Mouse (Mus musculus): ENCODE results near the gene Aox3. TPM values are rescaled to one million over a fixed set of nuclear protein-coding genes. Genes with fewer than 3 reads are reported as not detected.

Gene Aox3
- polyA plus RNA-seq, 1 experiment from 2014 or later: 0.20 TPM

DNA sequence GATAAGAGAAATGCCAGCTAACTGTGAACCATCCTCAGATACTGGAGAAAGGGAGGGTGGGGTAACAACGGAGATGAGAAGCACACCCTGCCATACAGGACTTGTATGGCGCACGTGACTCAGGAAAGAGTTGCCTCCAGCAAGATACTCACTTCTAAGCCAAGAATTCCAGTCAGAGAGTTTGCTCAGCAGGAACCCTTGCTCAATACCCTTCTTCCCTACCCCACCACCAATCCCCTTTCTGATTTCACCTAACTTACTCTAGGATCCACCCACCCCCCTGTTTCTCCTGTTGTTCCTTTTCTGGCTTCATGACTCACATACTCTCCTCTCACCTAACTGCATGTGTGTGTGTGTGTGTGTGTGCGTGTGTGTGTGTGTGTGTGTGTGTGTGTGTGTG lies 1.6 kb upstream of the Aox3 start:
- H3K36me3 ChIP-seq (replicated peaks): no peaks in the 10 kb centered on the region
- H3K27me3 ChIP-seq: no peaks in the 10 kb centered on the region
- no peaks in the 10 kb centered on the region for H3K4me1 ChIP-seq
- H3K27ac ChIP-seq: no peak overlapping the region
- 82% methylated on average over 4 of the region's 4 CpGs for WGBS
- H3K9ac ChIP-seq: no peak overlapping the region
- no peak for ATAC-seq (ENCODE audit: low FRiP score)
- H3K4me3 ChIP-seq (replicated peaks): no peak overlapping the region
- no peak overlapping the region for H3K4me2 ChIP-seq
- H3K9me3 ChIP-seq: no peaks in the 10 kb centered on the region

- H3K27me3 ChIP-seq: no peaks in the 10 kb centered on the region
- no peak overlapping the region for H3K4me2 ChIP-seq
- no peak overlapping the region for H3K4me3 ChIP-seq (replicated peaks)
- no peak overlapping the region for H3K27ac ChIP-seq
- no peaks in the 10 kb centered on the region for H3K9me3 ChIP-seq
- H3K36me3 ChIP-seq (replicated peaks): no peaks in the 10 kb centered on the region
- H3K4me1 ChIP-seq: no peaks in the 10 kb centered on the region; the same call in 1 of the 2 replicates
- no peak for ATAC-seq (ENCODE audit: low FRiP score)
- H3K9ac ChIP-seq: no peak overlapping the region
Observed at GRCm38 (mm10) chr1:58113441-58113840, 511 bp downstream of the Aox3 start.

- Histone ChIP-seq H3K4me2 (no peak overlapping the region), H3K36me3 (replicated peaks) (no peaks in the 10 kb centered on the region), H3K9me3 (no peaks in the 10 kb centered on the region), H3K27me3 (no peaks in the 10 kb centered on the region), H3K4me3 (replicated peaks) (no peak overlapping the region), H3K9ac (no peak overlapping the region), H3K27ac (no peak overlapping the region), H3K4me1 (no peaks in the 10 kb centered on the region; the same call in 1 of the 2 replicates)
- 75% methylated on average over 6 of the region's 6 CpGs for WGBS
- ATAC-seq (ENCODE audit: low FRiP score): no peak
Observed at GRCm38 (mm10) chr1:58114021-58114560, 1.2 kb downstream of the Aox3 start.

DNA sequence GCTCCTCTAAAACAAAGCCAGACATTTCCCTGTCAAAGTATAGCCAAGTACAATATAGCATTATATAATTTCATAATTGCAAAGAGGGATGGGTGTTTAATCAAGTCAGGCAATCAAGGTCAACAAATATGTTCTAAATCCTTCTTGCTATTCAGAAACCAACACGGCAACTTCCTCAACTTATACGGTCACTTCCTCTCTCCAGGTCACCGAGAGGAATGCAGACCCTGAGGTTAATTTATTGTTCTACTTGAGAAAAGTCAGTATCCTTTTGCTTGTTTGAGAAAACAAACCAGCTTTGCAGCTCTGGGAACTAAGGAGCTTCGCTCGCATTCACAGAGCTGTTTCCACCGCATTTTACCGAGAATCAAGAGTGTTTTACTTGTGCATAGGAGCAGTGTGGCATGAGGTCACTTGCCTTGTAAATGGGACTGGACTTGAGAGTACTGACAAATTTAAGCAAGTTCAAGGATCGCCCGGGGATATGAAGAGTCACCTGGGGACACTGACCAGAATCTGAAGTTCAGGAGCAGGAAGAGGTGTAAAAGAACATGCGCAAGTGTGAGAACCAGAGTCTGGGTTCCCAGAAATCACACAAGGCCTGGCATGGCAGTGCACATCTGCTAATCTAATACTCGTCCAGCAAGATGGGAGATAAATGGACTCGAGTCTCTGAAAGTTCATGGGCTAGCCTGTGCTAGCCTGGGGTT lies 1.9 kb downstream of the Aox3 start:
- no peak for ATAC-seq (ENCODE audit: low FRiP score)
- Histone ChIP-seq H3K27me3 (no peaks in the 10 kb centered on the region), H3K4me2 (no peak overlapping the region), H3K9me3 (no peaks in the 10 kb centered on the region), H3K36me3 (replicated peaks) (no peaks in the 10 kb centered on the region), H3K4me3 (replicated peaks) (no peak overlapping the region), H3K9ac (no peak overlapping the region), H3K27ac (no peak overlapping the region), H3K4me1 (no peaks in the 10 kb centered on the region; the same call in 1 of the 2 replicates)
- 82% methylated on average over 12 of the region's 12 CpGs for WGBS

DNA sequence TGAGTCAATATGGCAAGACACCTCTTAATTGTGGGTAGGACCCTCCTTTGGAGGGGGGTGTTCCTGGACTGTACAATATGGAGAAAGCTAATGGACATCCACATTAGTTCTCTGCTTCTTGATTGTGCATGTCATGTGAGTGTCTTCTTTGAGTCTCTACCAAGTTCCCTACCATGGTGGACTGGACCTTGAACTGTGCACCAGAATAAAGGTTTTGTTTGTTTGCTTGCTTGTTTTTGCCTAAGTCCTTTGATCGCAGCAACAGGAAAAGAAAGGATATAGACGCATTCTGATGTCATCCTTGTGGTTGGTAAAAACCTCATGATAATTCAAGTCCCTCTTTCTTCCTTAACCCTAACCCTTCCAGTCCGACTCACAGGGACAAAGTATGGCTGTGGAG lies 5.3 kb downstream of the Aox3 start:
- Histone ChIP-seq H3K4me3 (replicated peaks) (no peak overlapping the region), H3K27ac (no peak overlapping the region), H3K9me3 (no peaks in the 10 kb centered on the region), H3K9ac (no peak overlapping the region), H3K4me2 (no peak overlapping the region), H3K27me3 (no peaks in the 10 kb centered on the region), H3K36me3 (replicated peaks) (no peaks in the 10 kb centered on the region), H3K4me1 (no peaks in the 10 kb centered on the region; the same call in 1 of the 2 replicates)
- WGBS: 87% methylated on average over 3 of the region's 3 CpGs
- no peak for ATAC-seq (ENCODE audit: low FRiP score)

- H3K27me3 ChIP-seq: no peaks in the 10 kb centered on the region
- WGBS: 92% methylated on average over 8 of the region's 8 CpGs
- no peaks in the 10 kb centered on the region for H3K36me3 ChIP-seq (replicated peaks)
Observed at GRCm38 (mm10) chr1:58124901-58125300, 12.0 kb downstream of the Aox3 start.

DNA sequence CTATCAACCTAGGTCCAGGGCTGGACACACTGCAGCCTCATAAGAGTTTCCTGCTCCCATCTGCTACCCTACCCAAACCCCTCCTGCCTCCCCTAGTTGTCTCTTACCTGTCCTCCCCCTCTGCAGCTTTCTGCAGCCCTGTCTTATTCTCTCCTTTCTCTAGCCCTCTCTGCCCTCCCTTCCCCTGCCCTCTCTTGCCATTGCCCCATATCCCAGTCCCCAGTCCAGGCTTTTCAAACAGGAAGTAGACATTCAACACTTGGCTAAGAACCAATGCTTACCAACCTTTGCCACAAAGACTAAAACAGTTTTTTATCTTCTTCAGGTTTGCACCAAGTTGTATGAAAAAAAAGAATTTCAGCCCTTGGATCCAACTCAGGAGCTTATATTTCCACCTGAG lies 25.0 kb downstream of the Aox3 start:
- Histone ChIP-seq H3K4me2 (no peak overlapping the region), H3K4me3 (replicated peaks) (no peak overlapping the region), H3K9ac (no peak overlapping the region), H3K9me3 (peaks cover 5% of the 10 kb centered on the region; the same call in 1 of the 2 replicates), H3K36me3 (replicated peaks) (no peaks in the 10 kb centered on the region), H3K27me3 (no peaks in the 10 kb centered on the region), H3K27ac (no peak overlapping the region), H3K4me1 (no peaks in the 10 kb centered on the region; the same call in 1 of the 2 replicates)
- ATAC-seq (ENCODE audit: low FRiP score): no peak

More at GRCm38 (mm10) chr1:58124901-58125300, 12.0 kb downstream of the Aox3 start:
- ATAC-seq (ENCODE audit: low FRiP score): no peak
- H3K27ac ChIP-seq: no peak overlapping the region
- H3K4me1 ChIP-seq: no peaks in the 10 kb centered on the region
- H3K4me2 ChIP-seq: no peak overlapping the region
- no peak overlapping the region for H3K9ac ChIP-seq
- no peaks in the 10 kb centered on the region for H3K9me3 ChIP-seq
- no peak overlapping the region for H3K4me3 ChIP-seq (replicated peaks)

DNA sequence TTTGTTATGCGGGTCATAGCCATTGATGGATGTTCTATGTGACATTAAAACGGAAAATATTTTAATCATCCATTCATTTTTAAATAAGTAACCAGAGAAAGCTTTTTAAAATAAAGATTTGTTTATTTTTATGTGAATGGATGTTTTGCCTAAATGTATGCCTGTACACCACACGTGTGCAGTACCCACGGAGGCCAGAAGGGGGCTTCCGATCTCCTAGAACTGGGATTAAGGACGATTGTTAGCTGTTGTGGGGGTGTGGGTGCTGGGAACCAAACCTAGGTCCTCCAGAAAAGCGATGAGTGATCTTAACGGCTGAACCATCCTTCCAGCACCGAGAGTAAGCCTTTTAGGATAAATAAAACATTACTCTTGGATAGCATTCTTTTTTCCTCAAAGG lies 26.1 kb downstream of the Aox3 start:
- Histone ChIP-seq H3K27ac (no peak overlapping the region), H3K4me3 (replicated peaks) (no peak overlapping the region), H3K36me3 (replicated peaks) (no peaks in the 10 kb centered on the region), H3K9ac (no peak overlapping the region), H3K9me3 (peaks cover 5% of the 10 kb centered on the region; the same call in 1 of the 2 replicates), H3K4me1 (no peaks in the 10 kb centered on the region; the same call in 1 of the 2 replicates), H3K27me3 (no peaks in the 10 kb centered on the region), H3K4me2 (no peak overlapping the region)
- 90% methylated on average over 9 of the region's 9 CpGs for WGBS
- ATAC-seq (ENCODE audit: low FRiP score): no peak

DNA sequence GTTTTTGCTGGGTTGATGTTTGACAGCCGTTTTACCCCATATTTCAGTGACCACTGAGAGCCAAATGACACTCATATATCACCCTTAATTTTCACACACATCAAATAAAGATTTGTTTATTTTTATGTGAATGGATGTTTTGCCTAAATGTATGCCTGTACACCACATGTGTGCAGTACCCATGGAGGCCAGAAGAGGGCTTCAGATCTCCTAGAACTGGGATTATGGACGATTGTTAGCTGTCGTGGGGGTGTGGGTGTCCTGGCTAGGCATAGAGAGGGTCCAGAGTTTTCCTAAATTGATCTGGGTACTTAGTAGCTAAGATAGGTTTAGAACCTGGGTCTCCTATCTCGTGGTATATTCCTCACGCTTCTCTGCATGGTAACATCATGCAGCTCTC lies 27.7 kb downstream of the Aox3 start:
- Histone ChIP-seq H3K4me2 (no peak overlapping the region), H3K36me3 (replicated peaks) (no peaks in the 10 kb centered on the region), H3K9ac (no peak overlapping the region), H3K4me1 (no peaks in the 10 kb centered on the region; the same call in 1 of the 2 replicates), H3K27ac (no peak overlapping the region), H3K9me3 (peaks cover 5% of the 10 kb centered on the region; the same call in 1 of the 2 replicates), H3K27me3 (no peaks in the 10 kb centered on the region), H3K4me3 (replicated peaks) (no peak overlapping the region)
- 94% methylated on average over 5 of the region's 5 CpGs for WGBS
- ATAC-seq (ENCODE audit: low FRiP score): no peak

GRCm38 (mm10) chr1:58144384-58145069 lies 31.6 kb downstream of the Aox3 start:
- 84% methylated on average over 10 of the region's 10 CpGs for WGBS
- Histone ChIP-seq H3K36me3 (replicated peaks) (no peaks in the 10 kb centered on the region), H3K4me2 (no peak overlapping the region), H3K9me3 (peaks cover 3% of the 10 kb centered on the region; the same call in 1 of the 2 replicates), H3K9ac (no peak overlapping the region), H3K4me1 (no peaks in the 10 kb centered on the region), H3K27ac (no peak overlapping the region), H3K27me3 (no peaks in the 10 kb centered on the region), H3K4me3 (replicated peaks) (no peak overlapping the region)
- ATAC-seq (ENCODE audit: low FRiP score): no peak

GRCm38 (mm10) chr1:58146026-58146425 lies 33.1 kb downstream of the Aox3 start:
- H3K36me3 ChIP-seq (replicated peaks): no peaks in the 10 kb centered on the region
- no peaks in the 10 kb centered on the region for H3K9me3 ChIP-seq
- no peaks in the 10 kb centered on the region for H3K4me1 ChIP-seq
- no peak overlapping the region for H3K4me3 ChIP-seq (replicated peaks)
- no peak overlapping the region for H3K4me2 ChIP-seq
- ATAC-seq (ENCODE audit: low FRiP score): no peak
- no peak overlapping the region for H3K9ac ChIP-seq
- WGBS: 86% methylated on average over 10 of the region's 10 CpGs
- H3K27ac ChIP-seq: no peak overlapping the region
- no peaks in the 10 kb centered on the region for H3K27me3 ChIP-seq

DNA sequence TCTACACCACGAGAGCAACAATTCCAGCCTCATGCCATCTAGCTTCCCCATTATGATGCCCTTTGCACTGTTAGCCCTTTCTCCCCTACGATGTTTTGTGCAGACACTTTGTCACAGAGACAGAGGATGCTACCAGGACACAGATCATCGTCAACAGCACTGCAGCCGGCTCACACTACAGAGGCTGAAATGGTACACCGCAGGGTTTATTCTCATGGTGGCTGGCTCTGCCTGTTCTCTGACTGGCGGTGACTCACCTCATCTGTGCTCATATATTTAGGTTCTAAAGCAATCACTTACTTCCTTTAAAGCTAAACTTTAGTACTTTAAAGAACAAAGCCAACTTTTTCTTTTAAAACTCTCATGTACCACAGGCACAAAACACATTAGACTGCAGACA lies 34.8 kb downstream of the Aox3 start:
- no peaks in the 10 kb centered on the region for H3K4me1 ChIP-seq
- H3K36me3 ChIP-seq (replicated peaks): no peaks in the 10 kb centered on the region
- 88% methylated on average over 6 of the region's 6 CpGs for WGBS
- H3K27me3 ChIP-seq: no peaks in the 10 kb centered on the region
- no peak overlapping the region for H3K27ac ChIP-seq
- no peak overlapping the region for H3K4me3 ChIP-seq (replicated peaks)
- no peak overlapping the region for H3K9ac ChIP-seq
- no peaks in the 10 kb centered on the region for H3K9me3 ChIP-seq
- ATAC-seq (ENCODE audit: low FRiP score): no peak
- no peak overlapping the region for H3K4me2 ChIP-seq
